Mouse (Mus musculus) thymus, adult 2 months (tissue): ENCODE measurements around the gene Gm960.

Experiments used
- CTCF ChIP-seq: fragments of 200-500 bp; IDR thresholded peaks from 2 replicates; pipeline ENCODE4 v1.5.1; 2012; ENCODE audit warnings: mild to moderate bottlenecking, control low read depth, low read length, moderate library complexity, borderline replicate concordance; ENCODE audit not compliant: control insufficient read depth, poor library complexity, insufficient read depth; ENCODE audit errors: extremely low read depth
- POLR2A ChIP-seq: fragments of 200-500 bp; IDR thresholded peaks from 2 replicates; pipeline ENCODE4 v1.6.1; 2012; ENCODE audit warnings: mild to moderate bottlenecking, low read length, control low read depth, moderate library complexity; ENCODE audit not compliant: control insufficient read depth, poor library complexity, insufficient read depth; ENCODE audit errors: extremely low read depth

GRCm38 (mm10) chr19:4712156-4712780, 13.8 kb upstream of the Gm960 start:
- TF ChIP-seq CTCF (no peak), POLR2A (no peak)
